Mouse (Mus musculus): ENCODE data around the gene Ldb1. TPM values are rescaled to one million over a fixed set of nuclear protein-coding genes. Genes with fewer than 3 reads are reported as not detected.
A peak's percentile ranks its signal among the peaks of the same experiment; 100 is the strongest.

Ldb1 gene
- total RNA-seq, 2 experiments from 2014 or later: 89.7 to 101 TPM

DNA sequence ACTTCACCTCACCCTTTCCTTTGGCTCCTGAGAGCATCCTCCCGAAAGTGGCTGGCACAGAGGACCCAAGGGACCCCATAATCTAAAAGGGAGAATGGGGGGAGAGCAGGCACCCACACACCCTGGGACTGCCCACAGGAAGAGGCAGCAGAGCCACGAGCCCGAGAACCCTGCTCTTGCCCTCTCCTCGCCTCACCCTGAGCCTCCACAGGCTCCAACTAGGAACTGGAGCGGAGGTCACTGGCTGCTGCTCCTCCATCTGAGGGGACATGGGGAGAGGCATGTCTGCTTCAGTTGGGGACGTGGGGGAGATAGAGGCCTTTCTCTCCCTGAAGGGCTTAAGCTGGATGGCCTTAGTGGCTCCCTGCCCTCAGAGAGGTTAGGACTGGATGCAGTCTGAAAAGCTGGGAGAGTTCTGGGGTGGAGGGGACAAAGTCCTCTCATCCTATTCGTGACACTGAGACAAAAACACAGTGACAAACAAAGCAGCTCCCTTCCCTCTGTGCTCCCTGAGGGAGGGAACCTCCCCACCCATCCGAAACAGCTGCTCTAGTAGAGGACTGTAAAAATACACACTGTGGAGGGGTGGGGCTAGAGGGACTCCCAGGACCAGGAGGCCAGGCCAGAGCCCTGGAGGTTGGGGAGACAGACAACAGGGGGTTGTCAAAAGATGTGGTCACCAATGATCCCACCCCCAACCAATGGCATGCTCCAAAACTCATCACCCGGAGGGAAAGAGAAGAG lies 13.2 kb downstream of the Ldb1 start:
- no peak for DNase-seq (ENCODE audit: low spot score in 2 of 2)
- intact Hi-C loops (cut with DNase I): no loop called here

DNA sequence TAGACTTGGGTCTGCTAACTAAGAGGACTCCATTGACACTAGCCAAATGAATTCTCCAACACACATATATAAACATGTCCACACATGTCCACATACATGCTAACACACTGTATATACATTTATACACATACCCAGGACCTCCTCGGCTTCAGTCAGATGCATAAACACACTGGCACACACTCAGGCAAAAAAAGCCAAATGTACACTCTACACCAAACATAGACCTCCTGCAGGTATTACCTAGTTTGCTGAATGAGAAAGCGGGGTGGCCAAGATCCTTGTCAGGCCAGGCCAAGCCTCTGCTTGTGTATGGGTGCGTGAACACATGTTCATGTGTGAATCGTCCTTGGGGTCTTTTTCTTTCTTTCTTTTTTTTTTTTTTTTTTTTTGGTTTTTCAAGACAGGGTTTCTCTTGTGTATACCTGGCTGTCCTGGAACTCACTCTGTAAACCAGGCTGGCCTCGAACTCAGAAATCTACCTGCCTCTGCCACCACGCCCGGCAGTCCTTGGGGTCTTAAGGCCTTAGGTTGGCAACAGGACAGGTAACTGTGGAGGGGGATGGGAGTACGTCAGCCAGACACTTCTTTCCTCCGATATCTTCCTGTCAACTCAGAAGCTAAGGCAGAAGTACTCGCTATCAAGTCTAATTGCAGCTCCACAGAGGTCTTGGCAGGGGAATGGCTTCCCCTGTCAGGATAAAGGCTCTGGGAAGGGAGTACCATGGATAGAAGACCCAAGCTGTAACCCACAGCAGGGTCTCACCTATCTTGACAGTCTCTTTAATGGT lies 14.6 kb downstream of the Ldb1 start:
- intact Hi-C loops (cut with DNase I): no loop called here
- no peak for DNase-seq (ENCODE audit: low spot score in 2 of 2)

DNA sequence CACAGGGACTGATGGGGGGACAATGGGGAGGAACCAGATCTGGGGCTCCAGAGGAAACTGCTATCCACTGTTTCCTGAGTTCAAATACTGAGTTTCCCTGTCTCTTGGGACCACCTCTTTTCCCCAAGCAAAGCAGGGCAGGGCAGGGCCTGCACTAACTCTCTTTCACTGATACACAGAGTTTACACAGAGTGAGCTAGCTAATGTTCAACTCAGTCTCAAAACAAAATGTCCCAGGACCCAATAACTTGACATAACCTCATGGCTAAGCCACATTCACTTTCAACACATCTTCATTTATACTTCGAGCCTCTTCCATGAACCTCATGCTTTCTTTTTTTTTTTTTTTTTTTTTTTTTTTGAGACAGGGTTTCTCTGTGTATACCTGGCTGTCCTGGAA lies 15.4 kb downstream of the Ldb1 start:
- intact Hi-C loops (cut with DNase I): no loop called here
- no peak for DNase-seq (ENCODE audit: low spot score in 2 of 2)

DNA sequence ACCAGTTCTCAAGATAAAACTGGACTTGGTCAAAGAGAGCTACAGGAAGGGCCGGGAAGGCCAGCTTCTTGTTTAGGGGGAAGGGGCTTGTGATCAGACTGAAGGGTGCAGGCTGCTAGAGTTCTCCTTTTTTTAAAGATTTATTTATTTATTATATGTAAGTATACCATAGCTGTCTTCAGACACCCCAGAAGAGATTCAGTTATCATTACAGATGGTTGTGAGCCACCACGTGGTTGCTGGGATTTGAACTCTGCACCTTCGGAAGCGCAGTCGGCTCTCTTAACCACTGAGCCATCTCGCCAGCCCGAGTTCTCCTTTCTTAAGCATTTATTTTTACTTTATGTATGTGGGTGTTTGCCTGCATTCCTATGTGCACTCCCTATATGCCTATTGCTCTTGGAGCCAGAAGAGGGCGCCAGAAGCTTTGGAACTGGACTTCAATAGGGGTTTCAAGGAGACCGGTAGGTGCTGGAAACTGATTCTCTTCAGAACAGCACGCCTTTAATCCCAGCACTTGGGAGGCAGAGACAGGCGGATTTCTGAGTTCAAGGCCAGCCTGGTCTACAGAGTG lies 16.2 kb downstream of the Ldb1 start:
- intact Hi-C loops (cut with DNase I): no loop called here
- DNase-seq (ENCODE audit: low spot score in 2 of 2): no peak

DNA sequence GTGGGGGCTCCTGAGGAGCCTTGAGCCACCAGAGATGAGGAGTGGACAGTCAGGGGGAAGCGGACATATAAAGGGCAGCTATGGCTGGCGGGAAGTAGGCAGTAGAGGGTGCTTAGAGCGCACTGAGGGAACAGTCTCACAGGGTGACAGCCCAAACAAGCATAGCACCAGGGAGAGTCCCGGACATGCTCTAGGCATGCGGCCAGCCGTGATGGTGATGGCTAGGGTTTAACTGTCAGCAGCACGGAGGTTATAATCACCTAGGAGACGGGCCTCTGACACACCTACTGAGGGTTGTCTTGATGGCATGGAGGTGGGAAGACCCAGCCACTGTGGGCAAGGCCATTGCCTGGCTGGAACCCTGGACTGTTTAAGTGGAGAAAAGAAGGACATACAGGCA lies 18.4 kb downstream of the Ldb1 start:
- no peak for DNase-seq (ENCODE audit: low spot score in 2 of 2)
- intact Hi-C loops (cut with DNase I): no loop called here

DNA sequence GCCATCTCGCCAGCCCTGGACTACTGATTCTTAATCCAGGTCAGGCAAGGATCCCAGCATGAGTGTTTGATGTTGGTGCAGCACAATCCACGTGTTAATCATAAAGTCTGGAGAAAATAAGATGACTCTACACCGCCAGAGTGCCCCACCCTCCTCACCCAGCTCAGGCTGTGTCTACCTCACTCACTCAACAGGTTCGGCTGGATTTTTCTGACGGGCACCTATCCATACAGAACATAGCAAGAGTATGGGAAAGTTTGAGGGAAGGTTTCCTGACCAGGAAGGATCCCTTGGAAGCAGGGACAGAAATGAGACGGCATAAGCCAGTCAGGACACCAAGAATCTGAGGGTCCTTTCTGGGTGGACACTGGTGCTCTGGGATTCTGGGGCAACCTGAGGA lies 20.1 kb downstream of the Ldb1 start:
- no peak for DNase-seq (ENCODE audit: low spot score in 2 of 2)
- intact Hi-C loops (cut with DNase I): no loop called here

DNA sequence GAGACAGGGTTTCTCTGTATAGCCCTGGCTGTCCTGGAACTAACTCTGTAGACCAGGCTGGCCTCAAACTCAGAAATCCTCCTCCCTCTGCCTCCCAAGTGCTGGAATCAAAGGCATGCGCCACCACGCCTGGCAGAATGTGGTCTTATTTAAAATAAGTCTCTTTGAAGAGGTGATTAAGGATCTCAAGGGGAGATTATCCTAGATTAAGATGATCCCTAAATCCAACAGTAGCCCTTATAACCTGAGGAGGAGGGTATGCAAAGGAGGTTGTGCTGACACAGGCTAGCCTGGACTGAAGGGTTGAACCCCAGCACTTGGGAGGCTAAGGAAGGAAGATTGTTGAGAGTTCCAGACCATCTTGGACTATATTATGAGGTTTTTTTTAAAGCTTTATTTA lies 29.0 kb downstream of the Ldb1 start:
- no peak for DNase-seq (ENCODE audit: low spot score in 2 of 2)
- intact Hi-C loops (cut with DNase I): loop anchor here (10.0 kb wide), 1 partner anchor 441 kb away; no protein-coding TSS in a partner anchor

DNA sequence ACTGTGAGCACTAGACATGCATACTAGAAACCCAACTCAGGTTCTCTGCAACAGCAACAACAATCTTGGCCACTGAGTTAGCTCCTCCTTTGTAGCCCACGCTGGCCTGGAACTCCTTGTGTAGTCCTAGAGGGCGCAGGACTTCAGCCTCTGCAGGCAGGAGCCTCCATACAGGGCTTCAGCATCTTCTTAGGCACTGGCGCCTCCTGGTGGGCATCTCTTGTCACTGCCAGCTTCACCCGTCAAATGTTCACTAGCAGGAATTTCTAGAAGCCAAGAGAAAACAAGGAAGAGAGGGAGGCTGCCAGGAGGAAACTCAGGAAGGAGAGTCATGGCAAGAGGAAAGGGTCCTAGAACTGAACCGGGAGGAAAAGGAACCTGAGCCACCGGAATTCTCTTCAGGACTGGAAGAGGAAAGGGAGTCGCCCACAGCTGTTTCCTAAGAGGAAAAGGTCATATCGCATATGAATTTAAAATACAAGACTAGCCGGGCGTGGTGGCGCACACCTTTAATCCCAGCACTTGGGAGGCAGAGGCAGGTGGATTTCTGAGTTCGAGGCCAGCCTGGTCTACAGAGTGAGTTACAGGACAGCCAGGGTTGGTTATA lies 30.3 kb downstream of the Ldb1 start:
- intact Hi-C loops (cut with DNase I): loop anchor here (5.0 to 10.0 kb wide), 3 partner anchors 52 to 440 kb away; no protein-coding TSS in a partner anchor
- peak; percentile 88 to 91 for DNase-seq (ENCODE audit: low spot score in 2 of 2)

DNA sequence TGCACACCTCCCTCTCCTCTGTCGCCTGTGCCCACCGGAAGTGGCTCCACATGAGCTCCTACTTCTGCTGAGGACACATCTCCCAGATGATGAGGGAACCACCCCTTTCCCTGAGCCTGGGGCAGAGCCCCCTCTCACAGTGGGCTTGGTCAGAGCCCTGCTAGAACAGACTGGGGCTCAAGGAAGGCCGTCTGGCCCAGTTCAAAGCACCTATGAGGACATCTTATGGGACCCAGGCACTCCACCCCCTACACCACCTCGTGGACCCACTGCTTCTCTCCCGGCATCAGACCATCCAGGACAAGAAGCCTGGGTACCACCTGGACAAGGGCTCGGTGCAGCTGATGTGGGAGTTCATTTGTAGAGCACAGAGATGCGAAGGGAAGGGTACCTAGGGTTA lies 39.3 kb downstream of the Ldb1 start:
- DNase-seq (ENCODE audit: low spot score in 2 of 2): no peak
- intact Hi-C loops (cut with DNase I): no loop called here

DNA sequence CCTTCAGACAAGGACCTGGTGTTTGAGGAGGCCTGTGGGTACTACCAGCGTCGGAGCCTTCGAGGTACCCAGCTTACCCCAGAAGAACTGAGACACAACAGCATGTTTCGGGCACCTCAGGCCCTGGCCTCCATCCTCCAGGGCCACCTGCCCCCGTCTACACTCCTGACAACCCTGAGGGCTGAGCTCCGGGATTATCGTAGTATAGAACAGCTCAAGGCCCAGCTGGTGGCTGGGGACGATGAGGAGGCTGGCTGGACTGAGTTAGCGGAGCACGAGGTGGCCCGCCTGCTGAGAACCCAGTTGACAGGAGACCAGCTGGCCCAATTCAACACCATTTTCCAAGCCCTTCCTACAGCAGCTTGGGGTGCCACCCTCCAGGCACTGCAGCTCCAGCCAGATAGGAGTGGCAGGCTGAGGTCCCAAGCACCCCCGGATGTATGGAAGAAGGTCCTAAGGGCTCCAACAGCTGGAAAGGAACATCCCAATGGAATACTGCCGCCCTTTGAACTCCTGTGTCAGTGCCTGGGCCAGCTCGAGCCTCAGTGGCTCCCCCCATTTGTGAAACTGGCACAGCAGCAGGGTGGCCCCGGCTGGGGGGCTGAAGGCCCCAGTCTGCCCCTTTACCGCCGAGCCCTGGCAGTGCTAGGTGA lies 40.1 kb downstream of the Ldb1 start:
- intact Hi-C loops (cut with DNase I): no loop called here
- no peak for DNase-seq (ENCODE audit: low spot score in 2 of 2)

DNA sequence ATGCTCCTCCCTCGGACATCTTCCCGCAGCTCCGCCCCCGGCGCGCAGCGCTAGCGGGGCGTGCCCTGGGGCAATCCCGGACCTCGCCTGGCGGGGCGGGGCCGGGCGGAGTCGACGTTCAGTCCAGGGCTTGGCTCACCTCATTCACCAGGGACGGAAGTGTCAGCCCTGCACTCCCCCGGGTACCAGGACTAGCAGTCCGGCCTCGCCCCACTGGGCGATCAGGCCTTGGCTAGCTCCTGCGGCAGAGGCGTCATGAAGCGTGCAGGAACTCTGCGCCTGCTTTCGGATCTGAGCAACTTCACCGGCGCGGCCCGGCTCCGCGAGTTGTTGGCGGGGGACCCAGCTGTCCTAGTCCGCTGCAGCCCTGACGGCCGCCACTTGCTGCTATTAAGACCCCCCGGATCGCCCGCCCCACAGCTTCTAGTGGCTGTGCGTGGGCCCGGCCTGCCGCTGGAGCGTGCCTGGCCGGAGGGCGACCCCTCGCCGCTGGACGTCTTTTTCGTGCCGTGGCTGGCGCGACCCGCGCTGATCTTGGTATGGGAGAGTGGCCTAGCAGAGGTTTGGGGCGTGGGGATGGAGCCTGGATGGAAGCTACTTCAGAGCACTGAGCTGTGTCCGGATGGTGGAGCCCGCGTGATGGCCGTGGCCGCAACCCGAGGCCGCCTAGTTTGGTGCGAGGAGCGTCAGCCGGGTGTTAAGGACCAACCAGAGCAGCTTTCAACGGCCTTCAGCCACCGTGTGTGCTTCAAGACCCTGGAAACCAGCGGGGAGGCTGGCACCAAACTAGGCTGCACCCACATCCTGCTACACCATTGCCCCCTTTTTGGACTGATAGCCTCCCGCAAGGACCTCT lies 41.4 kb downstream of the Ldb1 start, which contains the start of gene Hps6:
Hps6 (plus strand) TSS at position 138 of the 856 bp plus-strand sequence.
- peak; percentile 29 to 49 for DNase-seq (ENCODE audit: low spot score in 2 of 2)
- intact Hi-C loops (cut with DNase I): no loop called here

DNA sequence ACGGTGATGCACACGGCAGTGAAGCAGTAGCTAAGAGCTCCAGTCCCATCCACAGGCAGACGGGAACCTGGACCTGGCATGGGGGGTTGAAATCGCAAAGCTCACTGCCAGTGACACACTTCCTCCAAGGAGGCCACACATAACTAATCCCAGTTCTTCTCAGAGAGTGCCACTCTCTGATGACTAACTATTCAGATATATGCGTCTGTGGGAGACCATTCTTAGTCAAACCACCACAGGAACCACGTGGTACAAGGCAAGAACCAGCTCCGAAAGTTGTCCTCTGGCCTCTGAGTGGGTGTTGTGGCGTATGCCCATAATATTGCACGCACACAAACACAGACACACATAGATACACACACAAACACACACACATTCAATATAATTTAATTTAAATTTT lies 42.7 kb downstream of the Ldb1 start:
- intact Hi-C loops (cut with DNase I): no loop called here
- DNase-seq (ENCODE audit: low spot score in 2 of 2): no peak

DNA sequence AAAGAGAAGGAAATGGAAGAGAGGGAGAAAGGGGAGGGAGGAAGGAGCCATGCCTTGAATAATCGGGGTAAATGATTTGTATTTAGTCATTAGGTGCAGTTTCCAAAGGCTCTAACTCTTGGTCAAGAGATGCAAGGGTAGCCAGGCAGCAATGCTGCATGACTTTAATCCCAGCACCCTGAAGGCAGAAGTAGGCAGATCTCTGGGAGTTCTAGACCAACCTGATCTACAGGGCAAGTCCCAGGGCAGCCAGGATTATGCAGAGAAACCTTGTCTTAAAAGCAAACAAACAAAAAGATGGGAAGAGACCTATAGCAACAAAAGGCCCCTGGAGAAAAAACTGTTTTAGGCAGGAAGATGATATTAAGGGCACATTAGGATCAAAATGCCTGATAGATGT lies 45.6 kb downstream of the Ldb1 start:
- DNase-seq (ENCODE audit: low spot score in 2 of 2): no peak
- intact Hi-C loops (cut with DNase I): no loop called here

DNA sequence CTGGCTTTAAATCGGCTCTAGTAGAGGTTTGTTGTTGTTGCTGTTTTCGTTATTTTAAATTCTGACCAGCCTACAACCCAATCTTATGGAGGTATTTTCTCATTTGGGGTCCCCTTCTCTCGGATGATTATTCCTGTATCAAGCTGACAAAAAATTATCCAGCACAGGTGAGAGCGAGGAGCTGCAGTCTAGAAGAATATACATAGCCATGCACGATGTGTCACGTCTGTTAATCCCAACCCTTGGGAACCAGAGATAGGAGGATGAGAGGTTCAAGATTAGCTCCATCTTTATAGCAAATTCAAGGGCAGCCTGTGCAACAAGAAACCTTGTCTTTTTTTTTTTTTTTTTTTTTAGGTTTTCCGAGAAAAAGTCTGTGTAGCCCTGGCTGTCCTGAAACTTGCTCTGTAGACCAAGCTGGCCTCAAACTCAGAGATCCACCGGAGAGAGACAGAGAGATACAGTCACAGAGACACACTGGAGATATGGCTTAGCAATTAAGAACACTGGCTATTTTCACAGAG lies 46.3 kb downstream of the Ldb1 start:
- intact Hi-C loops (cut with DNase I): no loop called here

DNA sequence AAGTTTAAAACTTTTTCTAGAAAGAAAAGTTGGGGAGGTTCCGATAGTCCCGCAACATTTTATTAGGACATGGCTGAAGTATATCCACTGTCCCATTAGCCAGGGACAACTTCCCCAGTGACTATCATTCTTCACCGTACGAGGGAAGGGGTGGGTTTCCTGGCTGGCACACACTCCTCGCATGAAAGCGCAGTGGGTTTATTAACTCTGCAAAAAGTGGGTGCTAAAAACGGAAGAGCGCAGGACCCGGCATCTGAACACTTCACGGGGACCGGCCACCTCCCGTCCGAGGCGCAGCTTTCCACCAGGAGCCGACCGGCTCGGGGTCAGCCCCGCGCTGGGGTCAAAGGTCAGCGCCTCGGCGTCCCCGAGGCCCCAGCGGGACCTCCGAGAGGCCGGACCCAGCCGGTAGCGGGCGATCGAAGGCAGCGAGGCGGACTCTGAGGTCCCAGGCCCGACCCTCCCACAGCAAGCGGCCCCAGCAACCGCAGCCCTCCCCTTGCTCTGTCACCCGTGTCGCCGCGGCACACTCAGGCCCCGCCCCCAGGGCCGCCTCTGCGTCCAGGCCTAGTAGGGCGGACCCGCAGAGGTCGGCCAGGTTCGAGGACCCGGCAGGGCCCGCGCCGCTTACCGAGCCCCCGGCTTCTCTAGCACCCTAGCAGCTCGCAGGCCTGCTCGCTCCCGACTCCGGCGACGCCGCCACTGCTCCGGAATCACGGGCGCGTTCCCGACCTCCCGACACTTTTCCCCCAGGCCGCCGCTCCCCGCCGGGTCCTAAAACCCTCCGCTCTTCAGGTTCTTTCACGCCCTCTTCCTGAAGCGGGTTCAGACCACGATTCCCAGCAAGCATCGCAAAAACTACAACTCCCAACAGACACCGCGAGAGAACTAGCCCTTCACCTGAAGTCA lies 47.0 kb downstream of the Ldb1 start, which contains the start of gene Armh3:
Armh3 (minus strand) TSS at position 704 of the 909 bp plus-strand sequence.
- peak; percentile 91 to 93 for DNase-seq (ENCODE audit: low spot score in 2 of 2)
- intact Hi-C loops (cut with DNase I): no loop called here

More for the DNA sequence above, 46.3 kb downstream of the Ldb1 start:
- no peak for DNase-seq (ENCODE audit: low spot score in 2 of 2)

DNA sequence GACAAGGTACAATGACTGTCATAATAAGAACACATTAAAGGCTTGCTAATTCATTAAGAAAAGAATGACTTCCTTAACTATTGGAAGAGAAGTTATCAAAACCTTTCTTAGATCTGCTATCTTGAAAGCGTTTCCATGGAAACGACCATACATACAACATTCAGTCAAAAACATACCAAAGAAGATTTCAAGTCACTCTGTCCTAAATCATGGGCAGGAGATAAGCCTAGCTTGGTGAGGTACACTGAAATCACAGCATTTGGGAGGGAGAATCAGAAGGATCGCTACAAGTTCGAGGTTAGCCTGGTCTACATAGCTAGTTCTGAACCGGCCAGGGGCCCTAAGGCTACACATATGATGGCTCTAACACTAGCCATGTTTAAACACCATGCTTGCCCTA lies 47.6 kb downstream of the Ldb1 start:
- intact Hi-C loops (cut with DNase I): no loop called here

DNA sequence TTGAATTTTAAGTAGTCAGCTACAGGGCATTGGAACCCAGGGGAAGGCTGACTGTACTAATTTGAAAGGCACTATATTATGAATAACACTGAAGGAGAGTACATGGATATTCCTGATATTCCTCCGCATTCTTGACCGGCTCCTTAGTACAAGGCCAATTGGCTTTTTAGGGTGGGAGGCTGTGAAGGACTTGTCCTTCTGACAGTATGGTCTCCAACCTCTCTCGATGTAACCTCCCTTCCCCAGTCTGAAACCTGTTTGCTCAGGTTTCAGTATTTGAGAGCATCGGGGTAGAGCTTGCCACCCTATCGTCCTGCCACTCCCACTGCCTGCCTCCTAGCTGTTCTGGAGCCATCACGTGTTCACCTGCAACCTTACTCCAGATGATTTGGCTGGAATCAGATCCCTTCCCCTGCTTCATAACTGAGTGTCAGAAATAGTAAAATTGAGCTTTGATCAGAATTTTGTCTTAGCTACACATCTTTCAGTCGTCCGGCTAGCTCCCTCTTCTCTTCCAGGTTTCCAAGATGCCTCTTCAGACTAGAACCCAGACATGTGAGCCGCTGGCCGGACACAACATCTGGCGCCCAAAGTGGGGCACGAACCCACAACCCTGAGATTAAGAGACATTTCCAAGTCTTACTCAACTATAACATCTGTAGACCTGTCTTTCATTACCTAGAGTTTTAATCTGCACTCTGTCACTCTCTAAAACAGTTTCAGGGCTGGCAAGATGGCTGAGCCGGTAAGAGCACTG lies 50.9 kb downstream of the Ldb1 start:
- intact Hi-C loops (cut with DNase I): no loop called here
- DNase-seq (ENCODE audit: low spot score in 2 of 2): no peak

More for the DNA sequence above, 47.6 kb downstream of the Ldb1 start:
- no peak for DNase-seq (ENCODE audit: low spot score in 2 of 2)

Measured in left cerebral cortex, postnatal 14 days (tissue).